9 mouse cellular contexts compared by ENCODE assay signal in genomic region chr19:5072389-5073019, GRCm38 (mm10). TPM values are rescaled to one million over a fixed set of nuclear protein-coding genes. Genes with fewer than 3 reads are reported as not detected.
DNase-seq lines count a peak whose midpoint lies in the region; ATAC-seq and TF ChIP-seq lines count a peak whose summit lies in the region.
"Had no signal": no experiment of that assay in that cellular context is flagged by ENCODE, and none has a peak within 500 bp of the region (broad histone marks: within the 10 kb centered on the region; RNA-seq: fewer than 3 reads in every experiment).

No protein-coding gene starts in this region.

- H3K27ac ChIP-seq in liver, adult 2 months (replicated peaks; ENCODE audit: insufficient read depth, low read depth, low read length) = no peak overlapping the region
- H3K27ac ChIP-seq in embryonic facial prominence, embryonic 13.5 days = peak overlapping the region; percentile 99
- peak overlapping the region; percentile 88 for H3K27ac ChIP-seq in intestine, embryonic 15.5 days

- DNase-seq in liver, adult 2 months (ENCODE audit: extremely low read depth, low read depth, low spot score) = no peak
- no peak for DNase-seq in liver
- no peak for DNase-seq in left cerebral cortex, adult 9 months (ENCODE audit: low spot score in 2 of 2)
- no peak for DNase-seq in left cerebral cortex, adult 11 months (ENCODE audit: low spot score)
- DNase-seq in right cerebral cortex, adult 18-20 months = no peak

- 7% methylated on average over 20 of the region's 20 CpGs for WGBS in liver, adult 2 months
- WGBS in embryonic facial prominence, embryonic 13.5 days = 2% methylated on average over 20 of the region's 20 CpGs
- WGBS in intestine, embryonic 15.5 days = 2% methylated on average over 20 of the region's 20 CpGs

- TF ChIP-seq POLR2A in liver, adult 2 months (IDR thresholded peaks at IDR 0.05; ENCODE audit: extremely low read depth, insufficient read depth, low read length) = no peak

- no peak overlapping the region for H3K9ac ChIP-seq in liver, adult 2 months (ENCODE audit: low read depth, low read length)
- peak overlapping the region; percentile 93 for H3K9ac ChIP-seq in embryonic facial prominence, embryonic 13.5 days
- H3K9ac ChIP-seq in intestine, embryonic 15.5 days = no peak overlapping the region

- peak overlapping the region; percentile 34 for H3K4me3 ChIP-seq in liver, adult 2 months (ENCODE audit: insufficient read depth, low read depth, low read length)
- peak overlapping the region; percentile 78 for H3K4me3 ChIP-seq in embryonic facial prominence, embryonic 13.5 days
- peak overlapping the region; percentile 55 for H3K4me3 ChIP-seq in intestine, embryonic 15.5 days (replicated peaks)
- H3K4me3 ChIP-seq in megakaryocyte, embryonic 14.5 days (replicated peaks) = peak overlapping the region; percentile 92

- H3K27me3 ChIP-seq in liver, adult 2 months (ENCODE audit: control insufficient read depth, insufficient read depth, low read length) = peaks cover 12% of the 10 kb centered on the region
- peaks cover 13% of the 10 kb centered on the region for H3K27me3 ChIP-seq in embryonic facial prominence, embryonic 13.5 days
- H3K27me3 ChIP-seq in intestine, embryonic 15.5 days (replicated peaks) = peaks cover 21% of the 10 kb centered on the region
- peaks cover 65% of the 10 kb centered on the region for H3K27me3 ChIP-seq in megakaryocyte, embryonic 14.5 days (replicated peaks)

- H3K4me2 ChIP-seq in embryonic facial prominence, embryonic 13.5 days = peak overlapping the region; percentile 74
- H3K4me2 ChIP-seq in intestine, embryonic 15.5 days (replicated peaks) = peak overlapping the region; percentile 90

- H3K79me2 ChIP-seq in liver, adult 2 months (ENCODE audit: control insufficient read depth, insufficient read depth, low read length) = no peaks in the 10 kb centered on the region

- H3K9me3 ChIP-seq in embryonic facial prominence, embryonic 13.5 days = no peaks in the 10 kb centered on the region
- no peaks in the 10 kb centered on the region for H3K9me3 ChIP-seq in intestine, embryonic 15.5 days
- peaks cover 5% of the 10 kb centered on the region for H3K9me3 ChIP-seq in megakaryocyte, embryonic 14.5 days

- TF ChIP-seq CTCF in liver, adult 2 months (IDR thresholded peaks at IDR 0.05; ENCODE audit: low read depth, low read length) = no peak

- ATAC-seq in embryonic facial prominence, embryonic 13.5 days (ENCODE audit: insufficient number of reproducible peaks, insufficient read depth, low FRiP score, low TSS enrichment, low read depth) = no peak
- peak; percentile 36 for ATAC-seq in intestine, embryonic 15.5 days

- no peaks in the 10 kb centered on the region for H3K36me3 ChIP-seq in liver, adult 2 months (ENCODE audit: control insufficient read depth, insufficient read depth, low read length)
- no peaks in the 10 kb centered on the region for H3K36me3 ChIP-seq in embryonic facial prominence, embryonic 13.5 days
- no peaks in the 10 kb centered on the region for H3K36me3 ChIP-seq in intestine, embryonic 15.5 days
- H3K36me3 ChIP-seq in megakaryocyte, embryonic 14.5 days (replicated peaks; ENCODE audit: low read length) = no peaks in the 10 kb centered on the region

- H3K4me1 ChIP-seq in liver, adult 2 months (ENCODE audit: control insufficient read depth, insufficient read depth, low read length) = peaks cover 9% of the 10 kb centered on the region; the same call in 1 of the 2 replicates
- peaks cover 54% of the 10 kb centered on the region for H3K4me1 ChIP-seq in embryonic facial prominence, embryonic 13.5 days
- H3K4me1 ChIP-seq in intestine, embryonic 15.5 days (replicated peaks) = peaks cover 49% of the 10 kb centered on the region
- peaks cover 44% of the 10 kb centered on the region for H3K4me1 ChIP-seq in megakaryocyte, embryonic 14.5 days

RNA-seq across cellular contexts. Expression of gene Cd248, which starts 4.6 kb away (rescaled TPM):
- 0.18 and 0.54 TPM in 2 replicates for total RNA-seq in liver, adult 2 months (2014; rRNA removed)
- polyA plus RNA-seq in liver, adult 2 months (2012; rRNA removed) = 0.57 and 0.98 TPM in 2 replicates
- 89.1 and 90.6 TPM in 2 replicates for polyA plus RNA-seq in embryonic facial prominence, embryonic 13.5 days (2015; fragmentation: Nextera tagmentation; extraction: Ambion mirVana)
- 47.7 and 48.0 TPM in 2 replicates for polyA plus RNA-seq in intestine, embryonic 15.5 days (2015; fragmentation: Nextera tagmentation; extraction: Ambion mirVana)
- 0.74 and 1.3 TPM in 2 replicates for polyA plus RNA-seq in megakaryocyte, embryonic 14.5 days (2012; ENCODE audit: insufficient read depth, low replicate concordance)

RNA-seq across cellular contexts. Expression of gene Tmem151a, which starts 12.8 kb away (rescaled TPM):
- total RNA-seq in liver, adult 2 months (2014; rRNA removed) = under 0.01 TPM in 2 replicates
- polyA plus RNA-seq in liver, adult 2 months (2012; rRNA removed) = 0.24 and 0.26 TPM in 2 replicates
- polyA plus RNA-seq in embryonic facial prominence, embryonic 13.5 days (2015; fragmentation: Nextera tagmentation; extraction: Ambion mirVana) = 2.6 and 4.6 TPM in 2 replicates
- polyA plus RNA-seq in intestine, embryonic 15.5 days (2015; fragmentation: Nextera tagmentation; extraction: Ambion mirVana) = 5.6 and 6.5 TPM in 2 replicates
- 0.32 TPM in 1 of 2 replicates, not detected in the other for polyA plus RNA-seq in megakaryocyte, embryonic 14.5 days (2012; ENCODE audit: insufficient read depth, low replicate concordance)
- total RNA-seq: common myeloid progenitor, adult 5-6 weeks had no signal

RNA-seq across cellular contexts. Expression of gene Yif1a, which starts 15.8 kb away (rescaled TPM):
- 79.3 and 85.7 TPM in 2 replicates for total RNA-seq in liver, adult 2 months (2014; rRNA removed)
- polyA plus RNA-seq in liver, adult 2 months (2012; rRNA removed) = 188 and 215 TPM in 2 replicates
- polyA plus RNA-seq in embryonic facial prominence, embryonic 13.5 days (2015; fragmentation: Nextera tagmentation; extraction: Ambion mirVana) = 72.4 and 87.2 TPM in 2 replicates
- 109 and 126 TPM in 2 replicates for polyA plus RNA-seq in intestine, embryonic 15.5 days (2015; fragmentation: Nextera tagmentation; extraction: Ambion mirVana)
- polyA plus RNA-seq in megakaryocyte, embryonic 14.5 days (2012; ENCODE audit: insufficient read depth, low replicate concordance) = 24.4 and 25.6 TPM in 2 replicates

RNA-seq across cellular contexts. Expression of gene Rin1, which starts 22.2 kb away (rescaled TPM):
- total RNA-seq in liver, adult 2 months (2014; rRNA removed) = 0.09 and 0.20 TPM in 2 replicates
- 0.40 and 0.78 TPM in 2 replicates for polyA plus RNA-seq in liver, adult 2 months (2012; rRNA removed)
- polyA plus RNA-seq in embryonic facial prominence, embryonic 13.5 days (2015; fragmentation: Nextera tagmentation; extraction: Ambion mirVana) = 0.99 and 1.5 TPM in 2 replicates
- polyA plus RNA-seq in intestine, embryonic 15.5 days (2015; fragmentation: Nextera tagmentation; extraction: Ambion mirVana) = 2.7 and 3.9 TPM in 2 replicates
- polyA plus RNA-seq in megakaryocyte, embryonic 14.5 days (2012; ENCODE audit: insufficient read depth, low replicate concordance) = 0.47 TPM in 1 of 2 replicates, not detected in the other

RNA-seq across cellular contexts. Expression of gene Cnih2, which starts 25.8 kb away (rescaled TPM):
- total RNA-seq in liver, adult 2 months (2014; rRNA removed) = not detected in 2 replicates
- polyA plus RNA-seq in liver, adult 2 months (2012; rRNA removed) = 0.12 and 0.19 TPM in 2 replicates
- 50.6 and 60.1 TPM in 2 replicates for polyA plus RNA-seq in embryonic facial prominence, embryonic 13.5 days (2015; fragmentation: Nextera tagmentation; extraction: Ambion mirVana)
- polyA plus RNA-seq in intestine, embryonic 15.5 days (2015; fragmentation: Nextera tagmentation; extraction: Ambion mirVana) = 12.7 and 13.4 TPM in 2 replicates
- polyA plus RNA-seq in megakaryocyte, embryonic 14.5 days (2012; ENCODE audit: insufficient read depth, low replicate concordance) = 4.9 and 13.6 TPM in 2 replicates

Comparison
In these comparisons a context has a peak if more than half of its experiments do, and no peak if none do; other contexts are left out.
1. H3K4me3 ChIP-seq: peak in every context shown above with its lines; median percentile 92 in megakaryocyte, embryonic 14.5 days; 78 in embryonic facial prominence, embryonic 13.5 days; 55 in intestine, embryonic 15.5 days; 34 in liver, adult 2 months.
2. RNA of gene Cd248, which starts 4.6 kb away (polyA plus RNA-seq): 89.1 to 90.6 TPM in embryonic facial prominence, embryonic 13.5 days and 47.7 to 48.0 TPM in intestine, embryonic 15.5 days; 0.57 to 0.98 TPM in liver, adult 2 months and 0.74 to 1.3 TPM in megakaryocyte, embryonic 14.5 days; every median in the first group is over 10 times any median in the second.